Mouse (Mus musculus) liver, postnatal 0 days (tissue): Measurements from ENCODE around the gene Foxc1.

Source experiments
- CTCF ChIP-seq: sonication (generic); IDR thresholded peaks from 2 replicates; pipeline ENCODE4 v1.5.1; 2016; ENCODE audit warnings: antibody characterized with exemption, low read depth
- EP300 ChIP-seq: IDR thresholded peaks from 2 replicates; pipeline ENCODE4 v1.6.1; 2016; ENCODE audit warnings: antibody characterized with exemption, low read depth, mild to moderate bottlenecking

- TF ChIP-seq CTCF (no peak), EP300 (no peak)
Measured at GRCm38 (mm10) chr13:31854000-31854399, 47.6 kb downstream of the Foxc1 start.
